Mouse (Mus musculus) urinary bladder, postnatal 14 days (tissue): ENCODE results near the gene Fam124a.
A peak's percentile ranks its signal among the peaks of the same experiment; 100 is the strongest.
"Not testable (repeated sequence)": the region's sequence is repeated elsewhere in the genome, so short reads cannot be mapped to it uniquely, and the experiment has no call there.

Experiments
- DNase-seq: peaks from one replicate; pipeline ENCODE4 v3.0.0; 2021; ENCODE audit warnings: low spot score

Gene Fam124a

DNA sequence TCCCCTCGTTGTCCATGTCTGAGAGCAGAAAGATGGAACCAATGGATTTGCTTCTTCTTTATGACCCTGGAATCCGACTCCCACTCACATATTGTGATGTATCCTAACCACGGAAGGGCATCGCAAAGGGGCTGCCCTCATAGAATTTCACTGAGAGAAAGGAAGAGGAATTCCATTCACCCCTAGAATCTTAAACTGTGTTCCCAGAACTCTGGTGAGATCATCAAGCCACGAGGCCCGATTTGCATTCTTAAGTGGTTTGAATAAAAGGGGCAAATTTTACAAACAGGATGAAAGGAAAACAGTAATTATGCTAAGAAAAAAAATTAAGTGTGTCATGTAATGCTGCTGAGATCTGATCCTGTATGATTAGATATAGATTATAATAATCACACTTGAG lies 19.4 kb downstream of the Fam124a start:
- no peak for DNase-seq

DNA sequence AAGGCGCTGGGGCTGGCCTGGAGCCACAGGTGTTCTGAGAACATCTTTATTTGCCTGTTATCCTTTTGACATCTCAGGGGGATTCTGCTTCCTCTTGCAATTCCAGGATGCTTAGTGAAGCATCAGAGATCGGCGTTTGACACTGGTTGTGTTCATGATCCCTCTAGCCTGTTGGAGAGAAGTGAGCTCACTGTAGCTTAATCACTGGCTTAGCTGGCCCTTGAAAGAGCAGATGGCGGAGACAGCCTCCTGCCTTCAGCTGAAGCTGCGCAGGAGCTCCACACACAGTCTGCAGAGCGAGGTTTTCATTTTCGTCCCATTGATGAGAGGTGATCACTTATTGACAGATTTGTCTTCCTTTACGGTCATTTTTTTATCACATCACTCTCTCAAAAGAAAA lies 20.3 kb downstream of the Fam124a start:
- DNase-seq = no peak

DNA sequence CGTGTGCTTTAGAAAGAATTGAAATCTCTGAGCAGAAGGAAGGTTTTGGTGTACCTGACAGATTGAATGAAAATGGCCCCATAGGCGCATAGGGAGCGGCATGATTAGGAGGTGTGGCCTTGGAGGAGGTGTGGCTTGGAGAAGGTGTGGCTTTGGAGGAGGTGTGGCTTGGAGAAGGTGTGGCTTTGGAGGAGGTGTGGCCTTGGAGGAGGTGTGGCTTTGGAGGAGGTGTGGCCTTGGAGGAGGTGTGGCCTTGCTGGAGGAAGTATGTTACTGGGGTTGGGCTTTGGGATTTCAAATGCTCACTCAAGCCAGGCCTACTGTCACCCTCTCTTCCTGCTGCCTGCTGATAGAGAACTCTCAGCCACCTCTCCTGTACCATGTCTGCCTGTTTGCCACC lies 25.4 kb downstream of the Fam124a start:
- no peak for DNase-seq

DNA sequence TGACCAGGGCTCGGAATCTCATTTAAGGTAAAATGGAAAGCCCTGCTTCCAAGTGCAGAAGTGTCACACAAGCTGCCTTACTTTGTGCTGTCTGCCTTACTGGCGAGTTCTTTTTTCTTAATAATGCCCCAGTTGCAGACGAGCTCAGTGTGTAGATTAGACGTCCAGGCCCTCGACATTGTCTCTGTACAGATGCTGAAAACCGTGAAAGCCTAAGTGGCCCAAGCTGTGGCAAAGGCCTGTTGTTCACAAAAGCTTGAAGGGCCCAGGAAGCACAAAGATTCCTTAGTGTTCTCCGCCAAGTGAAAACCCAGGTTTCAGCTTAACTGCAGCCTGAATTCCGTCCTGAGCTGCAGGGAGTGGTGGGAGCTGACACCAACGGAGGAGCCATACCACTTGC lies 26.2 kb downstream of the Fam124a start:
- DNase-seq = no peak

DNA sequence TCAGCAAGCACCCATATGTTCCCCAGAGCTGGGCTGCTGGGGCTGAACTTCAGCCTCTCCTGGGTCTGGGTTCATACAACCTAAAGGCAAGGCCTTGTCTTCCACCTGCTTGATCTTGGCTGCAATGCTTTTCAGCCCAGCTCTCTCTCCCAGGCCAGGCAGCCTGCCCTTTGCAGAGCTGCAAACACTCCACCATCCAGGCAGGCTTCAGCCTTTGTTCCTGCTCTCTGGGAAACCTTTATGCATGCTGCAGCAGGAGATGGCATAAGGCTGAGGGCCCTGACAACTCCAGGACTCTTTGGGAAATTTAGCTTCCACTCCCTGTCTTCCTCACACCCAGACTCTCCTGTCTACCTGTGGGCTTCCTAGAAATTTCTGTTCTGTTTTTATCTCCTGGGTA lies 29.1 kb downstream of the Fam124a start:
- no peak for DNase-seq

DNA sequence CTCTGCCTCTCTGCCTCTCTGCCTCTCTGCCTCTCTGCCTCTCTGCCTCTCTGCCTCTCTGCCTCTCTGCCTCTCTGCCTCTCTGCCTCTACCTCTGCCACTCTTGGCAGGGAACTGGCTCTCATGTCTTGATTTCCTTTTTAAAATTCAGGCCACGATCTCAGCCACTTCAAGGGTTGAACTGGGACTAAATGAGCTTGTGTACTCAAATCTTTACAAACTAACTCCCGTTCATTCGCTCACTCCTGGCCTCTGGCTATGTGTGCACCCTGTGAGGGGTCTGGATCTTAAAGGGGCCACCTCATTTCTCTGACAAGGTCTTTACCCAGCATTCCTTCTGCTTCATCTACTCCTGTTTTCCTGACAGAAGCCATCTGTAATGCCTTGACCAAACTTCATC lies 29.8 kb downstream of the Fam124a start:
- no peak for DNase-seq

DNA sequence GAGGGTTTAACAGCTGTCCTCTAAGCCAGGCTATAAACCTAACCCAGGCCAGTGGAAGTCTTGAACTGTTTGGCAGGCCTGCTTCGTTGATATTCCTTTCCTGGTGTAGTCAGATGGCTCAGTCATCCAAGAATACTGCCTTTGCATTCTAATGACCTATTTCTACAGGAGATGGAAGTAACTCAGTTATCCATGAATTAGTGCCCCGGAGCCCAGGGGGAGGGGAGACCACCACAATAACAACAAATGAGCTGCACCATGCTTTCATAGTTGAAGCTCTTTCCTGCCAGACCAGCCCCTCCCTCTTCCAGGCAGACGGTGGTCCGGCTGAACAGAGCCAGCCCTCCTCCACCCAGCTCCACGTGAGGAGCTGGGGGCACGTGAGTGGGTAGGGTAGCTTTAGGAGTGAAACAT lies 44.6 kb downstream of the Fam124a start:
- DNase-seq = no peak

DNA sequence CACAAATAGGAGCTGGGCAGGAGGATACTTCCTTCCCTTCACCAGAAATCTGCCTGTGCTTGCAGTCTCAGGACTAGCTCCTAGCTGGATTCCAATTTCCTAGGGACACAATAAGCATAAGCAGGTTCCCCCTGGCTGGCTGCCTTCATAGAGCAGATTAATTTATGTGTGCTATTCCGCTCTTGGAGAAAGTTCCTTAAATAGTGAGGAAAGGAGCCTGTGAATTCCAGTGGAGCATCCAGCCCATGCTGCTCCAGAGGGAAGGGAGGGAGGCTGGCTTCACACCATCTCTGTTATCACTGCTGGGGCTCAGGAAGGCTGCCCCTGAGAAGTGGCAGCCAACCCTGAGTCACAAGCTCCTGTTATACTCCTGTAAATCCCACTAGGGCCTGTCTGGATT lies 46.7 kb downstream of the Fam124a start:
- no peak for DNase-seq

DNA sequence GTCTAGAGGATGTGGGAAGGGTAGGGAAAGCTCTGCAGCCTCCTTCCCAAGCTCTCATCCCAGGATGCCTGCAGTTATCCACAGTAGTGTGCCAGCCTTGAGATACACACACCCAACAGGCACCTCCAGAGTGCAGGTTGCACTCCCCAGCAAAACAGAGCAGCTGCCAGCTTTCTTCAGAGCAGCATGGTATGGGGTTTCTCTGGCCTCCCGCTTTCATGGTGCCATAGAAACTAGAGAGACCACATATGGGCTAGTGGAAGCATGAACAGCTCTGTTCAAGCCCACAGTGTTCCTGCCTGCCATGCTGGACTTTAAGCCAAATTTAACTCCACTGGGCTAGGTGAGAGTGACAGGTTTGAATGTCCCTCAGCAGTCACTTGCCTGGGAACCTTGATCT lies 47.3 kb downstream of the Fam124a start:
- no peak for DNase-seq

DNA sequence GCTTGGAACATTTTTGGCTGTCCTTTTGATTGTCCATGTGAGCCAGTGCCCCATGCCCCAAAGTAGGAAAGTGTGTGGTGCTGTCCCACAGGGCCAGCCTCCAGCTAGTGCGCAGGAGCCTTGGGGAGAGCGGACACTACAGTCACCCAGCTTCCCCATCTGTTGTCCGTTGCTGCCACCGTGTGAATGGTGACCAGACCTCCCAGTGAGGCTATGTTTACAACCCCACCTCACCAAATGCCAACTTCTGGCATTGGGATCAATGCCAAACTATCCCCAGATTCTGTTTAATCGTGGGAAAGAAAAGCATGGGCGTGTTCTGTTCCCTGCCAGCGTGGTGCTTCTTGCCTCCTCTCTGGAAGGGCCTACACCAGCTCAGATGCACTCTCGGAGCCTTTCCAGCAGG lies 52.3 kb downstream of the Fam124a start:
- DNase-seq = peak; percentile 4

DNA sequence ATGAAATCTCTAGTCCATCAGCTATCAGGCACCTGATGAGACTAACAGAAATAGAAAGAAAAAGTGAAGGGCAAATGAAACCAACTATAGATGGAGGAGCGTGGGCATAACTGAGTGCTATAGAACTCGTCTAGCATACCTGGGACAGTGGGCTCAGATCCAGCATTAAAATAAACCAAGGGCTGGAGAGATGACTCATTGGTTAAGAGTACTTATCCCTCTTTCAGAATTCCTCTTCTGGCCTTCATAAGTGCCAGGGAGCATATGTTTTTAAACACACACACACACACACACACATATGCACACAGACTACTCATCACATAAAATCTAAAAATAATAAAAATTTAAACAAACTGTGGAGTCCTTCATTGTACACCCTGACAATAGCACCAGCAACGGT lies 54.4 kb downstream of the Fam124a start:
- no peak for DNase-seq

DNA sequence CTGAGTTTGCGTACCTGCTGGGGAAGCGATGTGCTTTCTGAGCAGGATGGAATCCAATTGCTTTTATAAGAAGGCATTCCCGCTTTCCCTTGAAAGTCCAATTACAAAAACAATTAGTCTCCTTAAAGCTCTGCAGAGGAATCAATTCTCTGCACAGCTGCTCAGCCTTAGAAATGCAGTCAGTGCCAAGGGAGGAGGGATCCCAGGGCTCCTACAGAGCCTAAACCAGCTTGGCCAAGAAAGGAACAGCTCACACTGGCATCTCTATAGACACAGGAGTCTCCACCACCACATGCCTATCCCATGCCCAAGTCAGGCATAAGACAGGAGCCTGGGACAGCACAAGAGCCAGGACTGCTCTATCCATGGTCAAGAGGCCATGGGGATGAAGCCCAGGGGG lies 66.9 kb downstream of the Fam124a start:
- no peak for DNase-seq

DNA sequence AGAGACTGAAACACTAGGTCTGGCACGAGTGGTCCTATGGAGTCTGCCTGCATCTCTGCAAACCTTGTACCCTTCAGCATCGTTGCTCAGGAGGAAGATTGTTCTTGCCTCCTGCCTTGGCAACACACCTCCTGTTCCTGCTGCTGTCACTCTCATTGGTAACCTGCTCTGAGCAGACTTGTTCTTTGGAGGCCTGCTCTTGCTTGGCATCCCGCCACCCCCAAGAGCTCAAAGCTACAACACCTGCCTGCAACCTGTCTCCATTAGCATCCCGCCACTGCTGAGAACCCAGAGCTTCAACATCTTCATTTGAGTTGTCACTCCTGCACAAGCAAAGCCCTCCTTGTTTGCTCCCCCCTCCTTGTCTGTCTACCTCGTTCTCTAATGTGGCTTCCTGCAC lies 72.4 kb downstream of the Fam124a start:
- no peak for DNase-seq

DNA sequence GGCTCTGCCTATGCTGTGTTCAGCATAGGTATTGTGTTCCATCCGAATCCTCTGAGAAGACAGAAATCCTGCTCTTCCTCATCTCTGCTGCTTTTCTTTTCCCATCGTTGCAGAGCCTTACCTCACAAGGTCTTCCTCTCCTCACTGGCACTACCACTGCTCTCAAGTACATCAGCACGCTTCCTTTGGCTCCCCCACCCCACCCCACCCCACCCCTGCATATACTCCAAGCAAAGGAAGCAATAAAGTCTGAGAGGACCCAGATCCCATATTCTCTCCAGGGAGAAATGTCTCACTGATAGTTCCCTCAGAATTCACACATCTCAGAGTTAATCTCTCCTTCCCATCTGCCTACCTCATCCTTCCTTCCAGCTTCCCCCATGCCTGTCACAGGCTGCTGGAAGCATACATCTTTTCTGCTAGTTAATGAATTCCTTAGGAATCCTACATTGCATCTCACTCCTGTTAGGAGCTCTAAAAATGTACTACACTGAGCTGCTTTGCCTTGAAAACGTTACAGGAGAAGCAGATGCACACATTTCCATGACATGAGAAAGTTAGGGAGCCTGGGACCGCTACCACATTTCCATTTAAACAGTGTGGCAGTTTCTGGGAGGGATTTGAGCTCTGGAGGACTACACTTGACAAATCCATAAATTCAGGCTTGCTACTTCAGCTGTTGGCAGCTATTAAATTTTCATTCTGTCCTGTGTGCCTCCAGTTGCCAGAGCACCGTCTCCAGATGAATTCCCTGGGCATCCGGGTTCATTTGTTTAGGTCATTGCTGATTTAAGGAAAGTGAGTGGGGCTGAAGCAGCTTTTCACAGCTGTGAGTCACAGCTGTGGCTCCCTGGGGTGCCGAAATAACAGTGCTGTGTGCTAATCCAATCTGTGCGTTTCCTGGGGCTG lies 82.2 kb downstream of the Fam124a start:
- no peak for DNase-seq

DNA sequence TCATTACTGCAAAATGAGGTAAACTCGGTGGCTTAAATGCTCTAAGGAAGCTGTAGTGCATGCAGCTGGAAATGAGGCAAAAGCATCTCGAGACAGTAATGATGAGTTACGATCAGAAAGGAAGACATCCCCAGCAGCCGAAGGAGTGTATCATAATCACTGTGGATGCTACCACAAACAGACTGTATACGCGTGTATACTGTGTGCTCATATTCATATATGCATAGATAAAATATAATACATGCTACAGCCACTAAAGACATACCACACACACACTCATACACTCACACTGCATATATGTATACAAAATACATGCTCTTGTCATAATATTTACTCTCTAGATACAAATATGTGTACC lies 82.8 kb downstream of the Fam124a start:
- no peak for DNase-seq

DNA sequence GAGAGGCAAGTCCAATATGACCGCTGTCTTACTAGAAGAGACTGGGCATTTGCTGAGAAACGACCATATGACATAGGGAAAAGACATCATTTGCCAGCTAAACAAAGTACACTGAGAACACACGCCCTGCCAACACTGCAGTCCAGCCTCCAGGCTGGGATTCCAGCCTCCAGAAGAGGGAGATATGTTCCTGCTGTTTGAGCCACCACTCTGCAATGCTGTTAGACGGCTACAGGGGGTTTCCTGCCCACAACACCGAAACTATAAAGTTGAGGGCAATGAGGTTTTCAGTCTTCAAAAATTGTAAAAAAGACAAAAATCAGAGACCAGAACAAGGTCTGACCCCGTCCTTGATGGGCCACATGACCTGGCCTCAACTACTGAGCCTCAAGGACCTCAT lies 83.6 kb downstream of the Fam124a start:
- peak; percentile 8 for DNase-seq

DNA sequence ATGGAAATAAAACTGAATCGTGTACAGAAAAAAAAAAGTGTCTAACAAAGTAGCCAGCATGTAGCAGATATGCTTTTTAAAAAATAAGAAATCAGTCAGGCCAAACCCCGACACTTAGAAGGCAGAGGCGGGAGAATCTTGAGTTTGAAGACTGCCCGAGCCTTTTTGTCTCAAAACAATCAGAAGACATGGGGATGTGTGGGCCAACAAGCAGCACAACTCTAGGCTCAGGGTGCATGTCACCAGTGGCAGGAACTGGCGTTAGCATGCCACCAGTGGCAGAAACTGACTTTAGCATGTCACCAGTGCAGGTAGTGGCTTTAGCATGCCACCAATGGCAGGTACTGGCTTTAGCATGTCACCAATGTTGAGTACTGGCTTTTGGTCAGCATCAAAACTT lies 84.0 kb downstream of the Fam124a start:
- no peak for DNase-seq

DNA sequence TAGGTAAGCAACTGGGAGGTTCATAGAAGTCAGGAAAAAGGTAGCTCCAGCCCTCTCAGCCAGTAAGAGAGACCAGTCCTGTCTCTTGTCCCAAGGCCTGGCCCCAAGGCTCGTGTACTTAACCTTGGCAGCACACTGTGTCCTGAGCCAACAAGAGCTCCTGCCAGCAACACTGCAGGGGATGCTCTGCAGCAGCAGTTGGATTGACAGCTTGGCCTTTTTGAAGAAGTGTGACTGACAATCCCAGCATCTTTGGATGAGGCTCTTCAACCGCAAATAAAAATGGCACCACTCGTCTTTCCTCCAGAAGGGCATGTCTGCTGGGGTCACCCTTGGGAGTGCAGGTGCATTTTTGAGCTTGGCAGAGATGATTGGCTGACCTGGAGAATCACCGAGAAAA lies 84.9 kb downstream of the Fam124a start:
- DNase-seq = no peak

DNA sequence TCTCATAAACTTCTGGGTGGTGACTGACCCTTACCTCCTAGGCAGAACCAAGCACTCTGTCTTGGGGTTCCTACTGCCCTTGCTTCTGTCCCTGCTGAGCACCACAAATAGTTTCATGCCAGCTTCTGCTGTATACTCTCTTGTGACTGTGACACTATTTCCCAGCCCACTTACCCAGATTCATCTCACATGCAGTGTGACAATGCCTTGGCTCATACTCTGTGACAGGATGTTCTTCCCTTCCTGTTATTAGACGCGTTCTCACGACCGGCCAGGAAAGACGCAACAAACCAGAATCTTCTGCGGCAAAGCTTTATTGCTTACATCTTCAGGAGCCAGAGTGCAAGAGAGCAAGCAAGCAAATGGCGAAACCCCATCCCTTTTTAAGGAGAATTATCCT lies 86.8 kb downstream of the Fam124a start:
- not testable (repeated sequence) for DNase-seq

DNA sequence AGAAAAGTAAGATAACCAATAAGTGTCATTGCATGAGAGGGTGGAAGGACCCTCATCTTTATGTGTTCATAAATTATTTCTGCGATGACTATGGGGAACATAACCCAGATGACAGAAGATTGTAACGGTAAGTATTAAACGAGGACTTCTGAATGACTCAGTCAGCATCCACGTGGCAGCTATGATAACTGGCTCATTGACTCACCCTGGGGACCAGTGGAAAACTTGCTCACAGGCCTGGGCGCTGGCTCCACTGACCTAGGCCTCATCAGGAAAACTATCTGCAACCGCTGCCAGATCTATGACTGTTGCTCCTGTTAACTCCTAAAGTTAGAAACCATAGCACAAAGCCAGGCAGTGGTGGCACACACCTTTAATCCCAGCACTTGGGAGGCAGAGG lies 92.9 kb downstream of the Fam124a start:
- no peak for DNase-seq

DNA sequence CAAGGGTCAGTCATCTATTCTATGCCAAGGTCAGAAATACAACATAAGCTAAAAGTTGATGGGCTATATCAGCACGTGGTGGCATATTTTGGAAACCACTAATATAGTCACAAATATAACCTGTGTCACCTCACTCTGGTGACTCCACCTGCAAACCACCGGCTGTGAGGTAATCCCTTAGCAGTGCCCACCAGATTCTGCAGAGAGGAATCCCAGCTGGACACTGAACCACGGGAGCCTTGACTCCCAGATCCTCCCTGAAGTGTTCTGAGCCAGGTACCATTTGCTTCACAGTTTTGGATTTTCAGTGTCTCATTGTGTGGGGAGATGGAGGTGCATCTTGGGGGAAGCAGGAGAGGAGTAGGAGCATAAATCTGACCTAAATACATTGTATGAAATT lies 94.8 kb downstream of the Fam124a start:
- DNase-seq = no peak

DNA sequence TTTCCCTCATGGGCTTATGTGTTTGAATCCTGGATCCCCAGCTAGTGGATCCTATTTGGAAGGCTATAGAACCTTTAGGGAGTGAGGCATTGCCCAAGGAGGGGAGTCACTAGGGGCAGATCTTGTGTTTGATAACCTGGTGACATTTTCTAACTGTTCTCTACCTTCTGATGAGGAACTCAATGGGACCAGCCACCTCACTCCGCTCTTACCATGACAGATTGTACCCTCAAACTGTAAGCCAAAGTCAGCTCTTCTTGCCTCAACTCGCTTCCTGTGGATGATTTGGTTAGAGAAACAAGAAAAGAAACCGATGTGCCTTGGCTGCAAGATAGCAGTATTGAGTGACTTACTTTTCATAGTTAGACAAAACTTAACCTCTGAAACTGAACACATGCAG lies 96.2 kb downstream of the Fam124a start:
- DNase-seq = no peak

DNA sequence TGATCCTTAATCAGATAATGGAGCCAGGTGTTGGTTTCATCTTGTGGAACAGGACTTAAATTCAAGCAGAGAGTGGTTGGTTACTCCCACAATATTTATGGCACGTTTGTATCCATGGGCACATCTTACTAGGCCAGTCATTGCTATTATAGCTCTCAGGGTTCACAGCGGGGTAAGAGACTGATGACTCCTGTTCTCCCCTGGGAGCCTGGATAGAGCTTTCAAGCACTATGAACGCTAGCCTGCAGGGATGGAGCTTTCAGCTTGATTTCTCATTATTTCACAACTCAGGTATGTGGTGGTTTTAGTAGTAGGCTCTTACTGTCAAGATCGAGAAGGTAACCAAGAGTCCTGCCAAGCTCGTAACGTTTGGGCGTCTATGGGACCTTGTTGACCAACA lies 100.5 kb downstream of the Fam124a start:
- DNase-seq = no peak

DNA sequence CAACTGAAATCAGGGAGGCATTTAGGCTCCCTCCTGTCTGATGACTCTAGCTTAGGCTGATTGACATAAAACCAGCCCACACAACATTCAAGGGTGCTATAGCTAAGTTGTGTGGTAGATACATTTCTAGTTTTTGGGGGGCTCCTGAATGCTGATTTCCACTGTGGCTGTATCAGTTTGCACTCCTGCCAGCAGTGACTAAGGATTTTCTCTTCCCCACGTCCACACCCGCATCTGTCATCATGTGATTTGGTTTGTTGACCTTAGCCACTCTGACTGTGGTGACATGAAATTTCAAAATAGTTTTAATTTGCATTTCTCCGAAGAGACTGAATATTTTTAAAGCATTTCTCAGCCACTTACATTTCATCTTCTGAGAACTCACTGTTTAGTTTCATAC lies 101.9 kb downstream of the Fam124a start:
- DNase-seq = no peak
